19 mouse cellular contexts compared by ENCODE assay signal in genomic region chr17:35548636-35549035, GRCm38 (mm10). TPM values are rescaled to one million over a fixed set of nuclear protein-coding genes. Genes with fewer than 3 reads are reported as not detected.
A peak's percentile ranks its signal among the peaks of the same experiment; 100 is the strongest.
DNase-seq lines count a peak whose midpoint lies in the region; ATAC-seq and TF ChIP-seq lines count a peak whose summit lies in the region.
"Had no signal": no experiment of that assay in that cellular context is flagged by ENCODE, and none has a peak within 500 bp of the region (broad histone marks: within the 10 kb centered on the region; RNA-seq: fewer than 3 reads in every experiment).

No protein-coding gene starts in this region.

- no peaks in the 10 kb centered on the region for H3K27me3 ChIP-seq in kidney, postnatal 0 days (ENCODE audit: insufficient read depth, low read length)
- no peaks in the 10 kb centered on the region for H3K27me3 ChIP-seq in kidney, embryonic 16.5 days (ENCODE audit: insufficient read depth, low read length)
- H3K27me3 ChIP-seq in E14TG2a.4 (ENCODE audit: insufficient read depth, low read length): no peaks in the 10 kb centered on the region
- no peaks in the 10 kb centered on the region for H3K27me3 ChIP-seq in heart, postnatal 0 days (ENCODE audit: control insufficient read depth, insufficient read depth, low read length)
- 0 out of 2 replicates have a peak, but pooled peaks cover 3% of the 10 kb centered on the region for H3K27me3 ChIP-seq in hindbrain, embryonic 10.5 days (ENCODE audit: insufficient read depth, poor library complexity, severe bottlenecking)

- ATAC-seq in kidney, postnatal 0 days (replicated peaks; ENCODE audit: low FRiP score, low read depth): no peak
- no peak for ATAC-seq in kidney, embryonic 16.5 days (ENCODE audit: low FRiP score, low TSS enrichment)
- ATAC-seq in heart, postnatal 0 days (ENCODE audit: insufficient read depth, low read depth): no peak

- TF ChIP-seq EP300 in heart, postnatal 0 days (IDR thresholded peaks at IDR 0.05; ENCODE audit: low read depth): no peak

- 40% methylated on average over 5 of the region's 5 CpGs for WGBS in kidney, postnatal 0 days
- 24% methylated on average over 5 of the region's 5 CpGs for WGBS in kidney, embryonic 16.5 days
- 28% methylated on average over 5 of the region's 5 CpGs for WGBS in heart, postnatal 0 days
- 13% methylated on average over 5 of the region's 5 CpGs for WGBS in hindbrain, embryonic 10.5 days

- intact Hi-C loops in gastrocnemius, adult 2 months (cut with DNase I): no loop called here

- TF ChIP-seq CTCF in gastrocnemius, adult 2 months (IDR thresholded peaks at IDR 0.05): no peak
- TF ChIP-seq CTCF in kidney, postnatal 0 days (IDR thresholded peaks at IDR 0.05; ENCODE audit: low read depth): no peak
- TF ChIP-seq CTCF in E14TG2a.4 (conservative IDR thresholded peaks at IDR 0.05; ENCODE audit: low read length): no peak
- TF ChIP-seq CTCF in heart, postnatal 0 days (IDR thresholded peaks at IDR 0.05; ENCODE audit: low read depth): no peak

- no peak overlapping the region for H3K9ac ChIP-seq in kidney, postnatal 0 days (ENCODE audit: low read depth, low read length)
- H3K9ac ChIP-seq in kidney, embryonic 16.5 days (replicated peaks; ENCODE audit: low read length): no peak overlapping the region
- no peak overlapping the region; the same call in 1 of the 2 replicates for H3K9ac ChIP-seq in heart, postnatal 0 days (replicated peaks; ENCODE audit: low read depth, low read length)

- no peaks in the 10 kb centered on the region for H3K9me3 ChIP-seq in kidney, postnatal 0 days (replicated peaks; ENCODE audit: low read length)
- no peaks in the 10 kb centered on the region for H3K9me3 ChIP-seq in kidney, embryonic 16.5 days (ENCODE audit: low read length)
- H3K9me3 ChIP-seq in E14TG2a.4 (ENCODE audit: low read length): no peaks in the 10 kb centered on the region
- no peaks in the 10 kb centered on the region for H3K9me3 ChIP-seq in heart, postnatal 0 days (replicated peaks; ENCODE audit: control insufficient read depth, low read length)
- H3K9me3 ChIP-seq in hindbrain, embryonic 10.5 days: no peaks in the 10 kb centered on the region
- H3K9me3 ChIP-seq: forebrain, embryonic 10.5 days had no signal

- no peaks in the 10 kb centered on the region for H3K4me1 ChIP-seq in kidney, postnatal 0 days (replicated peaks; ENCODE audit: insufficient read depth, low read length)
- H3K4me1 ChIP-seq in kidney, embryonic 16.5 days (ENCODE audit: insufficient read depth, low read length): peaks cover 13% of the 10 kb centered on the region
- peaks cover 79% of the 10 kb centered on the region for H3K4me1 ChIP-seq in E14TG2a.4 (replicated peaks; ENCODE audit: low read depth, low read length)
- peaks cover 35% of the 10 kb centered on the region for H3K4me1 ChIP-seq in heart, postnatal 0 days (ENCODE audit: control insufficient read depth, insufficient read depth)
- peaks cover 38% of the 10 kb centered on the region for H3K4me1 ChIP-seq in hindbrain, embryonic 10.5 days (replicated peaks)

- no peaks in the 10 kb centered on the region for H3K36me3 ChIP-seq in kidney, postnatal 0 days (ENCODE audit: insufficient read depth, low read length)
- no peaks in the 10 kb centered on the region for H3K36me3 ChIP-seq in kidney, embryonic 16.5 days (ENCODE audit: insufficient read depth, low read length)
- peaks cover 7% of the 10 kb centered on the region; the same call in 1 of the 2 replicates for H3K36me3 ChIP-seq in E14TG2a.4 (ENCODE audit: insufficient read depth, low read length)
- H3K36me3 ChIP-seq in heart, postnatal 0 days (replicated peaks; ENCODE audit: control insufficient read depth, insufficient read depth, low read length): no peaks in the 10 kb centered on the region
- no peaks in the 10 kb centered on the region for H3K36me3 ChIP-seq in hindbrain, embryonic 10.5 days
- H3K36me3 ChIP-seq: forebrain, embryonic 10.5 days had no signal

- H3K27ac ChIP-seq in gastrocnemius, adult 2 months: peak overlapping the region; percentile 80
- H3K27ac ChIP-seq in kidney, postnatal 0 days: 0 out of 2 replicates have a peak overlapping the region, but pooled peaks have one; percentile 19
- H3K27ac ChIP-seq in kidney, embryonic 16.5 days (ENCODE audit: low read length): no peak overlapping the region
- peak overlapping the region; percentile 96 for H3K27ac ChIP-seq in heart, postnatal 0 days (ENCODE audit: low read depth)
- H3K27ac ChIP-seq in hindbrain, embryonic 10.5 days: no peak overlapping the region
- H3K27ac ChIP-seq: forebrain, embryonic 10.5 days had no signal

- no peak for DNase-seq in gastrocnemius, adult 2 months
- DNase-seq in gastrocnemius, adult 8-10 months (ENCODE audit: low spot score in 2 of 2): no peak
- DNase-seq in kidney, postnatal 0 days (ENCODE audit: low spot score): no peak
- no peak for DNase-seq in heart, postnatal 0 days (ENCODE audit: low spot score)
- no peak for DNase-seq in hindbrain, embryonic 10.5 days (ENCODE audit: low spot score)
- DNase-seq in adipocyte (ENCODE audit: low spot score): no peak
- DNase-seq: embryo, embryonic 11 days; kidney, adult 8-10 months; spleen, adult 18-20 months; thymus, adult 2 months had no signal

- H3K4me3 ChIP-seq in gastrocnemius, adult 2 months: no peak overlapping the region
- H3K4me3 ChIP-seq in kidney, postnatal 0 days (replicated peaks; ENCODE audit: low read depth, low read length): no peak overlapping the region
- no peak overlapping the region for H3K4me3 ChIP-seq in kidney, embryonic 16.5 days (ENCODE audit: low read length)
- H3K4me3 ChIP-seq in E14TG2a.4 (replicated peaks; ENCODE audit: low read length): peak overlapping the region; percentile 41; the same call in 1 of the 2 replicates
- no peak overlapping the region for H3K4me3 ChIP-seq in heart, postnatal 0 days (ENCODE audit: low read depth, low read length)
- H3K4me3 ChIP-seq in hindbrain, embryonic 10.5 days: no peak overlapping the region
- H3K4me3 ChIP-seq: forebrain, embryonic 10.5 days had no signal

- H3K4me2 ChIP-seq in kidney, postnatal 0 days (ENCODE audit: low read length): no peak overlapping the region
- no peak overlapping the region for H3K4me2 ChIP-seq in kidney, embryonic 16.5 days (replicated peaks; ENCODE audit: low read depth, low read length)
- H3K4me2 ChIP-seq in heart, postnatal 0 days (ENCODE audit: low read depth, low read length): no peak overlapping the region
- H3K4me2 ChIP-seq: liver, embryonic 11.5 days had no signal

RNA-seq across cellular contexts. Expression of gene Cdsn, which starts 3.3 kb away (rescaled TPM):
- not detected for total RNA-seq in gastrocnemius, adult 2 months (2021)
- total RNA-seq in gastrocnemius, adult 8-10 months (2022): 1 to 10 TPM in 1 of 4 experiments, under 1 TPM in 1, not detected in 2; 0.29 to 1.1 TPM
- polyA plus RNA-seq in kidney, postnatal 0 days (2015; fragmentation: Nextera tagmentation; extraction: Ambion mirVana): 0.13 and 0.18 TPM in 2 replicates
- polyA plus RNA-seq in kidney, embryonic 16.5 days (2015; fragmentation: Nextera tagmentation; extraction: Ambion mirVana): 0.20 TPM in 1 of 2 replicates, not detected in the other
- 0.23 and 0.89 TPM in 2 replicates for total RNA-seq in heart, postnatal 0 days (2014; rRNA removed; ENCODE audit: low replicate concordance)
- polyA plus RNA-seq in heart, postnatal 0 days (2015; fragmentation: Nextera tagmentation; extraction: Ambion mirVana): 0.37 and 0.48 TPM in 2 replicates
- 0.10 TPM in 1 of 2 replicates, not detected in the other for polyA plus RNA-seq in hindbrain, embryonic 10.5 days (2016; fragmentation: Nextera tagmentation; extraction: Ambion mirVana)
- total RNA-seq: megakaryocyte-erythroid progenitor cell, adult 5-6 weeks had no signal
- polyA plus RNA-seq: forebrain, embryonic 10.5 days; liver, embryonic 11.5 days had no signal

RNA-seq across cellular contexts. Expression of gene Psors1c2, which starts 15.6 kb away (rescaled TPM):
- not detected for total RNA-seq in gastrocnemius, adult 2 months (2021)
- not detected for total RNA-seq in gastrocnemius, adult 8-10 months (2022)
- polyA plus RNA-seq in kidney, postnatal 0 days (2015; fragmentation: Nextera tagmentation; extraction: Ambion mirVana): 0.14 and 0.17 TPM in 2 replicates
- polyA plus RNA-seq in kidney, embryonic 16.5 days (2015; fragmentation: Nextera tagmentation; extraction: Ambion mirVana): 1.5 TPM in 2 replicates
- total RNA-seq in heart, postnatal 0 days (2014; rRNA removed; ENCODE audit: low replicate concordance): 1.3 TPM in 1 of 2 replicates, not detected in the other
- 0.14 TPM in 1 of 2 replicates, not detected in the other for polyA plus RNA-seq in heart, postnatal 0 days (2015; fragmentation: Nextera tagmentation; extraction: Ambion mirVana)
- 1.7 and 2.5 TPM in 2 replicates for polyA plus RNA-seq in hindbrain, embryonic 10.5 days (2016; fragmentation: Nextera tagmentation; extraction: Ambion mirVana)
- total RNA-seq: megakaryocyte-erythroid progenitor cell, adult 5-6 weeks had no signal

RNA-seq across cellular contexts. Expression of gene 2300002M23Rik, which starts 18.6 kb away (rescaled TPM):
- not detected for total RNA-seq in gastrocnemius, adult 2 months (2021)
- not detected for total RNA-seq in gastrocnemius, adult 8-10 months (2022)
- polyA plus RNA-seq in kidney, postnatal 0 days (2015; fragmentation: Nextera tagmentation; extraction: Ambion mirVana): not detected in 2 replicates
- polyA plus RNA-seq in kidney, embryonic 16.5 days (2015; fragmentation: Nextera tagmentation; extraction: Ambion mirVana): not detected in 2 replicates
- total RNA-seq in heart, postnatal 0 days (2014; rRNA removed; ENCODE audit: low replicate concordance): not detected in 2 replicates
- not detected in 2 replicates for polyA plus RNA-seq in heart, postnatal 0 days (2015; fragmentation: Nextera tagmentation; extraction: Ambion mirVana)
- polyA plus RNA-seq in hindbrain, embryonic 10.5 days (2016; fragmentation: Nextera tagmentation; extraction: Ambion mirVana): not detected in 2 replicates
- total RNA-seq: layer of hippocampus, adult 8-10 months; left cerebral cortex, postnatal 25 days; megakaryocyte-erythroid progenitor cell, adult 5-6 weeks had no signal
- polyA plus RNA-seq: brain, embryonic 14.5 days; forebrain, embryonic 10.5 days; hindbrain, embryonic 11.5 days; liver, embryonic 11.5 days had no signal

RNA-seq across cellular contexts. Expression of gene Cchcr1, which starts 31.7 kb away (rescaled TPM):
- 1 to 10 TPM; 1.7 TPM for total RNA-seq in gastrocnemius, adult 2 months (2021)
- total RNA-seq in gastrocnemius, adult 8-10 months (2022): 1 to 10 TPM in 3 of 4 experiments, under 1 TPM in 1; 0.82 to 1.3 (median 1.1) TPM
- 8.2 and 9.1 TPM in 2 replicates for polyA plus RNA-seq in kidney, postnatal 0 days (2015; fragmentation: Nextera tagmentation; extraction: Ambion mirVana)
- polyA plus RNA-seq in kidney, embryonic 16.5 days (2015; fragmentation: Nextera tagmentation; extraction: Ambion mirVana): 17.3 and 20.5 TPM in 2 replicates
- 4.8 and 30.8 TPM in 2 replicates for total RNA-seq in heart, postnatal 0 days (2014; rRNA removed; ENCODE audit: low replicate concordance)
- polyA plus RNA-seq in heart, postnatal 0 days (2015; fragmentation: Nextera tagmentation; extraction: Ambion mirVana): 4.5 and 4.8 TPM in 2 replicates
- polyA plus RNA-seq in hindbrain, embryonic 10.5 days (2016; fragmentation: Nextera tagmentation; extraction: Ambion mirVana): 19.6 and 25.4 TPM in 2 replicates

RNA-seq across cellular contexts. Expression of gene Tcf19, which starts 32.0 kb away (rescaled TPM):
- total RNA-seq in gastrocnemius, adult 2 months (2021): 1 to 10 TPM in 1 of 2 experiments, under 1 TPM in 1; 0.73 to 1.0 TPM
- total RNA-seq in gastrocnemius, adult 8-10 months (2022): under 1 TPM; 0.32 to 0.67 (median 0.51) TPM
- 35.5 and 44.5 TPM in 2 replicates for polyA plus RNA-seq in kidney, postnatal 0 days (2015; fragmentation: Nextera tagmentation; extraction: Ambion mirVana)
- polyA plus RNA-seq in kidney, embryonic 16.5 days (2015; fragmentation: Nextera tagmentation; extraction: Ambion mirVana): 72.9 and 77.2 TPM in 2 replicates
- total RNA-seq in heart, postnatal 0 days (2014; rRNA removed; ENCODE audit: low replicate concordance): 58.8 and 68.0 TPM in 2 replicates
- polyA plus RNA-seq in heart, postnatal 0 days (2015; fragmentation: Nextera tagmentation; extraction: Ambion mirVana): 21.3 and 23.3 TPM in 2 replicates
- polyA plus RNA-seq in hindbrain, embryonic 10.5 days (2016; fragmentation: Nextera tagmentation; extraction: Ambion mirVana): 54.5 and 57.0 TPM in 2 replicates

Comparison
In these comparisons a context has a peak if more than half of its experiments do, and no peak if none do; other contexts are left out.
1. H3K27ac ChIP-seq: peak in gastrocnemius, adult 2 months (single experiment), kidney, postnatal 0 days (single experiment) and heart, postnatal 0 days (single experiment); none in kidney, embryonic 16.5 days (single experiment) and hindbrain, embryonic 10.5 days (single experiment).